Mouse (Mus musculus) gastrocnemius, postnatal 25 days (tissue): ENCODE results near the gene Cct2. TPM values are rescaled to one million over a fixed set of nuclear protein-coding genes. Genes with fewer than 3 reads are reported as not detected.
"Not testable (repeated sequence)": the region's sequence is repeated elsewhere in the genome, so short reads cannot be mapped to it uniquely, and the experiment has no call there.

Experiments
- DNase-seq: peaks from one replicate; pipeline ENCODE4 v3.0.0; 2022
- total RNA-seq, 2 experiments: library from RNA; stranded (reverse); gene quantifications; 1 replicate in 1 of 2; 2 replicates in 1 of 2; pipeline ENCODE4 v1.2.3; 2021

Gene Cct2
- total RNA-seq, 2 experiments from 2014 or later = 104 to 109 TPM

GRCm38 (mm10) chr10:117055668-117056067 lies 7.9 kb downstream of the Cct2 start:
- no peak for DNase-seq

GRCm38 (mm10) chr10:117049961-117050597 lies 13.5 kb downstream of the Cct2 start:
- DNase-seq = no peak

- DNase-seq = no peak
Measured at GRCm38 (mm10) chr10:117049253-117049652, 14.4 kb downstream of the Cct2 start.

GRCm38 (mm10) chr10:117045175-117046056 lies 18.2 kb downstream of the Cct2 start, which contains the start of gene Lrrc10:
TSS of gene Lrrc10 (plus strand) at chr10:117045341.
- DNase-seq = no peak

- not testable (repeated sequence) for DNase-seq
Measured at GRCm38 (mm10) chr10:117043497-117044166, 20.0 kb downstream of the Cct2 start.

GRCm38 (mm10) chr10:117042295-117042694 lies 21.3 kb downstream of the Cct2 start:
- no peak for DNase-seq

- DNase-seq = no peak
Measured at GRCm38 (mm10) chr10:117040355-117040754, 23.3 kb downstream of the Cct2 start.

GRCm38 (mm10) chr10:117033785-117034184 lies 29.8 kb downstream of the Cct2 start:
- peak; percentile 65 for DNase-seq

GRCm38 (mm10) chr10:117031160-117031559 lies 32.5 kb downstream of the Cct2 start:
- no peak for DNase-seq

- DNase-seq = no peak
Measured at GRCm38 (mm10) chr10:117026176-117026575, 37.4 kb downstream of the Cct2 start.

- DNase-seq = not testable (repeated sequence)
Measured at GRCm38 (mm10) chr10:117025776-117026175, 37.8 kb downstream of the Cct2 start.

GRCm38 (mm10) chr10:117023693-117024092 lies 39.9 kb downstream of the Cct2 start:
- no peak for DNase-seq

- peak; percentile 80 for DNase-seq
Measured at GRCm38 (mm10) chr10:117021020-117021754, 42.4 kb downstream of the Cct2 start.

GRCm38 (mm10) chr10:117018281-117018840 lies 45.3 kb downstream of the Cct2 start:
- peak; percentile 57 for DNase-seq

- DNase-seq = no peak
Measured at GRCm38 (mm10) chr10:117014565-117014964, 49.0 kb downstream of the Cct2 start.

GRCm38 (mm10) chr10:117013689-117014390 lies 49.8 kb downstream of the Cct2 start:
- no peak for DNase-seq

- DNase-seq = no peak
Measured at GRCm38 (mm10) chr10:117011047-117011446, 52.6 kb downstream of the Cct2 start.

- no peak for DNase-seq
Measured at GRCm38 (mm10) chr10:117009691-117010090, 53.9 kb downstream of the Cct2 start.

GRCm38 (mm10) chr10:117005707-117006464 lies 57.7 kb downstream of the Cct2 start:
- no peak for DNase-seq

GRCm38 (mm10) chr10:117004695-117005094 lies 58.9 kb downstream of the Cct2 start:
- no peak for DNase-seq
